Mouse (Mus musculus): ENCODE measurements around the gene Cisd3. TPM values are rescaled to one million over a fixed set of nuclear protein-coding genes. Genes with fewer than 3 reads are reported as not detected.

Gene Cisd3
- polyA plus RNA-seq, 1 experiment from 2014 or later = 14.8 TPM

DNA sequence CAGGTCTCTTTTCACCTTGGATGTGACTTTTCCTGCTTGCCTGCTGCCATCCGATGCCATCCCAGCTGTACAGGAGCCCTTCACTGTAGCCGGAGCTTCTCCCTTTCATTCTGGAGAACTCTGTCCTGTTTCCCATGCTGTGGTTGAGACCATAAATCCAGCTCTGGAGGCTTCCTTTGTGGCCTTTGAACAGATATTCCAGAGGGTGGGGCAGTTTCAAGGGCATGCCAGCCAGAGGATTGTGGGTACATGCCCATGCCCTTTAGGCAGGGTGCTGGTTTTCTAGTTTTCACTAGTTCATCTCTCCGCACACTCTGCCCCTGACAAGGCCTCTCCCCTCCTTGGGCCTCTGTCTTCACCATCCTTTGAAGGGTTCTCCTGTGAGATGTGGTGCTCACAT is 1.4 kb downstream of the Cisd3 start:
- Histone ChIP-seq H3K9ac (ENCODE audit: low read depth, low read length) (no peak overlapping the region), H3K36me3 (ENCODE audit: control insufficient read depth, insufficient read depth, low read length) (peaks cover 10% of the 10 kb centered on the region), H3K4me2 (replicated peaks; ENCODE audit: low read depth, low read length) (no peak overlapping the region), H3K9me3 (ENCODE audit: control insufficient read depth, low read length) (no peaks in the 10 kb centered on the region), H3K27ac (ENCODE audit: low read depth, low read length) (no peak overlapping the region), H3K4me3 (ENCODE audit: low read depth, low read length) (no peak overlapping the region), H3K27me3 (ENCODE audit: control insufficient read depth, insufficient read depth, low read length) (no peaks in the 10 kb centered on the region), H3K4me1 (replicated peaks; ENCODE audit: control insufficient read depth, insufficient read depth, low read length) (0 out of 2 replicates have a peak, but pooled peaks cover 3% of the 10 kb centered on the region)
- 84% methylated on average over 3 of the region's 3 CpGs for WGBS
- ATAC-seq (ENCODE audit: low FRiP score) = no peak
- DNase-seq (ENCODE audit: low spot score) = no peak

DNA sequence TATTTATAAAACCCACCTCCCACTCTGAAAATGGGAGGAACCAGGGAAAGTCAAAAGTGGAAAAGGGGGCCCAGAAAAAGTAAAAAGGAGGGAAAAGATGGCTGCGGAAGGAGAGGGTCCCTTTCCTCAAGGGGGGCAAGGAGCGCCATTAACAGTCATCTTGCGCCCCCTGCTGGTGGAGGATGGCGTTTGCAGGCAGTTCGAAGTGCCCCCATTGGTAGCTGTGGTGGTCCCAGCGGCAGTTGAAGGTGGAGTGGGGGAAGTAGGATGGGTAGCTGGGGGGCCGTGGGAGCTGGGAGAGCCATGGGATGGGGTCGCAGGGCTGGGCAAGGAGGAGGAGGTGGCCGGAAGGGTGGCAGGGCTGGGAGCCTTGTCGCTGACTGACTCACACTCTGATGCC is 4.2 kb downstream of the Cisd3 start:
- DNase-seq (ENCODE audit: low spot score) (peak; percentile 91), ATAC-seq (ENCODE audit: low FRiP score) (no peak)
- no peak overlapping the region for H3K27ac ChIP-seq (ENCODE audit: low read depth, low read length)
- H3K27me3 ChIP-seq (ENCODE audit: control insufficient read depth, insufficient read depth, low read length) = no peaks in the 10 kb centered on the region
- WGBS = 40% methylated on average over 10 of the region's 10 CpGs
- H3K9ac ChIP-seq (ENCODE audit: low read depth, low read length) = no peak overlapping the region
- 0 out of 2 replicates have a peak, but pooled peaks cover 3% of the 10 kb centered on the region for H3K4me1 ChIP-seq (replicated peaks; ENCODE audit: control insufficient read depth, insufficient read depth, low read length)
- no peaks in the 10 kb centered on the region for H3K9me3 ChIP-seq (ENCODE audit: control insufficient read depth, low read length)
- H3K36me3 ChIP-seq (ENCODE audit: control insufficient read depth, insufficient read depth, low read length) = peaks cover 11% of the 10 kb centered on the region
- H3K4me3 ChIP-seq (ENCODE audit: low read depth, low read length) = no peak overlapping the region
- H3K4me2 ChIP-seq (replicated peaks; ENCODE audit: low read depth, low read length) = no peak overlapping the region

DNA sequence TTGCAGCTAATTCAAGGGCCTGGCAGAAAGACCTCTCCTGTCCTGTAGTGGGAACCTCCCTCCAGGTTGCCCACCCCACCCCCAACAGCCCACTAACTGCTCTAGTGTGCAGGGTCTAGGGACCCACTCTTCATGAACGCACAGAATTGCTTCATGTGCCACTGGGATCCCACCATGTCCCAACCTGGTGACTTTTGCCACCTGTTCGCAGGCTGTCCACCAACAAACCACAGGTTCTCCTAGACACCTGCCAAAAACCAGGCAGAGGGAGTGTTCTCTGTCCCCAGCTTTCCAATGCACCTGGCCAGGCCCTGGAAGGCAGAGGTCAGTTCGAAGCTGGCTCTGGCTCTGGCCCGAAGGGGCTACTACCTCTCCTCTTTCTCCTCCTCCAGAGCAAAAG is 8.8 kb downstream of the Cisd3 start:
- peaks cover 17% of the 10 kb centered on the region for H3K4me1 ChIP-seq (replicated peaks; ENCODE audit: control insufficient read depth, insufficient read depth, low read length)
- no peak overlapping the region for H3K4me3 ChIP-seq (ENCODE audit: low read depth, low read length)

DNA sequence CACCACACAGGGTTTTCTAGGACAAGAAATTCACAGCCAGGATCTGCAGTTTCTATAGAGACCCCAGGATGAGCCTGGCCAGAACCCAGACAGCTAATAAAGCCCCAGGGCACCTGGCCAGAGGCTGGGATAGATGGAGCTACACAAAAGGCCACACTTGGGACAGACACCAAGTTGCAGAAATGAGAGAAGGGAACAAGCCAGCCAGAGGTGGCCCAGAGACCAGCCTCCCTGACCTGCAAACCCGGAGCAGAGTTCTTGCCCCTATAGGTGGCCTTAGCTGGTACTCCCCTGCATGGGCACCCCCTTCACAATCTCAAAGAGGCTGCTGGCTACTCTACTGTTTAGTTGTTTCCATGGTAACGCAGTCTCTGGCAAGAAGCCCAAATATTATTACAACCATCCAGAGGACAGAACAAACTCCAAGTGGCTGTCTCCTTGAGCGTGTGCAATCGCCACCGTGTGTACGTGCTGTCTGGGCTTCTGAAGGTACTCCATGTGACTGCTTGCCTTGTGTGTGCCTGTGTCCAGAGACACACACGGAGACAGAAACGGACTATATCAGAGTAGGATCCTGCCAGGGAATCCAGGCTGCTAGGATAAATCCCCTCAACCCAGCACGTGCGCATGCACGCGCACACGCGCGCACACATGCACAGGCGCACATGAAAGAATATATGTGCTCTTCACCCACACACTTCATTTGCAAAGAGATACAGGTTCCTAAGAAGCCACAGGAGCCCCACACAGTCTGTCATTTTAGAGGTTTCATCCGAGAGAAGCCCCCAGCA is 9.5 kb downstream of the Cisd3 start:
- Histone ChIP-seq H3K27me3 (ENCODE audit: control insufficient read depth, insufficient read depth, low read length) (no peaks in the 10 kb centered on the region), H3K9ac (ENCODE audit: low read depth, low read length) (0 out of 2 replicates have a peak overlapping the region, but pooled peaks have one; percentile 34), H3K36me3 (ENCODE audit: control insufficient read depth, insufficient read depth, low read length) (peaks cover 11% of the 10 kb centered on the region), H3K4me3 (ENCODE audit: low read depth, low read length) (no peak overlapping the region; the same call in 1 of the 2 replicates), H3K4me1 (replicated peaks; ENCODE audit: control insufficient read depth, insufficient read depth, low read length) (peaks cover 17% of the 10 kb centered on the region), H3K27ac (ENCODE audit: low read depth, low read length) (peak overlapping the region; percentile 45; the same call in 1 of the 2 replicates), H3K4me2 (replicated peaks; ENCODE audit: low read depth, low read length) (peak overlapping the region; percentile 3; the same call in 1 of the 2 replicates), H3K9me3 (ENCODE audit: control insufficient read depth, low read length) (no peaks in the 10 kb centered on the region)
- DNase-seq (ENCODE audit: low spot score) = peak; percentile 48
- 68% methylated on average over 17 of the region's 17 CpGs for WGBS
- ATAC-seq (ENCODE audit: low FRiP score) = no peak

More for the DNA sequence above, 8.8 kb downstream of the Cisd3 start:
- WGBS = 87% methylated on average over 4 of the region's 4 CpGs
- no peaks in the 10 kb centered on the region for H3K9me3 ChIP-seq (ENCODE audit: control insufficient read depth, low read length)
- no peaks in the 10 kb centered on the region for H3K27me3 ChIP-seq (ENCODE audit: control insufficient read depth, insufficient read depth, low read length)
- peaks cover 11% of the 10 kb centered on the region for H3K36me3 ChIP-seq (ENCODE audit: control insufficient read depth, insufficient read depth, low read length)
- H3K4me2 ChIP-seq (replicated peaks; ENCODE audit: low read depth, low read length) = no peak overlapping the region
- H3K27ac ChIP-seq (ENCODE audit: low read depth, low read length) = no peak overlapping the region
- ATAC-seq (ENCODE audit: low FRiP score) (no peak), DNase-seq (ENCODE audit: low spot score) (no peak)
- no peak overlapping the region for H3K9ac ChIP-seq (ENCODE audit: low read depth, low read length)

DNA sequence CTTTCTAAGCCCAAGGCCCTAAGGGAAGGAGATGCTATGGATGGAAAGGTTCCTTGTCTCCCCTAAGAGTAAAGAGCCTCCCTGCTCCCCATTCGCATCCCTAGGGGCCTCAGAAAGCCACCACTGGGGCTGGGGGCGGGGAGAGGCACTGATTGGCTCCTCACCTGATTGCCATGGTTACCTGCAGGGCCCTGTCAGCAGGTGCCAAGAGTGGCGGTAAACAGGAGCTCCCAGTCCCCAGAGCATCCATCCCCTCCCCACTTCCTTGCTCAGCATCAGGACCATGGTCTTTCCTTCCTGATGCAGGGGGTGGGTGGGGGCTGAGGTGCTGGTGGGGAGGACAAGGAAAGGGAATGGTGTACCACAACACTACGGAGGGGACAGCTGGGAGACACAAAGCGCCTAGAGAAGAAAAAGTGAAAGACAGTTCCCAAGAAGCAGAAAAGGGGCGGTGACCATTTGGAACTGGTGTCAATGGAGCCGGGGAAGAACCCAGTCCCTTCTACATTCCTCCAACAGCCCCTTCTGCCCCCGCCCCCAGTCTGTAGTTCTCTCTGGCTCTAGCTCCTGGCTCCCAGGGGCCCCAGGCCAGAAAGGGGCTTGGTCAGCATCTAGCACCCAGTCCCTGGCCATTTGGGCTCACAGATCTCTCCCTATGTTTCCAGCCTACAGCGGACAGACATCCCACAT is 10.2 kb downstream of the Cisd3 start:
- Histone ChIP-seq H3K9ac (ENCODE audit: low read depth, low read length) (peak overlapping the region; percentile 34; the same call in 1 of the 2 replicates), H3K4me1 (replicated peaks; ENCODE audit: control insufficient read depth, insufficient read depth, low read length) (peaks cover 17% of the 10 kb centered on the region), H3K36me3 (ENCODE audit: control insufficient read depth, insufficient read depth, low read length) (peaks cover 8% of the 10 kb centered on the region), H3K27ac (ENCODE audit: low read depth, low read length) (peak overlapping the region; percentile 45; the same call in 1 of the 2 replicates), H3K27me3 (ENCODE audit: control insufficient read depth, insufficient read depth, low read length) (no peaks in the 10 kb centered on the region), H3K4me3 (ENCODE audit: low read depth, low read length) (peak overlapping the region; percentile 8; the same call in 1 of the 2 replicates), H3K9me3 (ENCODE audit: control insufficient read depth, low read length) (no peaks in the 10 kb centered on the region), H3K4me2 (replicated peaks; ENCODE audit: low read depth, low read length) (peak overlapping the region; percentile 23)
- DNase-seq (ENCODE audit: low spot score) = no peak
- ATAC-seq (ENCODE audit: low FRiP score) = no peak
- WGBS = 28% methylated on average over 9 of the region's 9 CpGs

DNA sequence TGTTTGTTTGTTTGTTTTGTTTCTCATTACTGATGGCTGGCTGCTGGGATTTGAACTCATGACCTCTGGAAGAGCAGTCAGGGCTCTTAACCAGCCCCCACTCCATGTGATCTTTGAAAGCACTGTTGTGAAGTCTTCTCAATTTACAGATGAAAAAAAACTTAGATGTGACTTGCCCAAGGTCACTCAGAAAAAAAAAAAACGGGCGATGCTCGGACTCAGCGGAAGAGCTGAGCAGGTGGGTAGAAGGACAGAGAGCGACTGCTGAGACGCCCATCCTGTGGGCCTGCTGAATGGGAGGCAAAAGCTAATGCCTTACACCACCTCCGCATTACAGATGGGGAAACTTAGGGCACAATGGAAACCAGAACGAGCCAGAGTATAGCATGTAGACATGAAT is 11.0 kb downstream of the Cisd3 start:
- ATAC-seq (ENCODE audit: low FRiP score) (no peak), DNase-seq (ENCODE audit: low spot score) (no peak)
- WGBS = 76% methylated on average over 8 of the region's 8 CpGs
- Histone ChIP-seq H3K4me1 (replicated peaks; ENCODE audit: control insufficient read depth, insufficient read depth, low read length) (peaks cover 22% of the 10 kb centered on the region), H3K36me3 (ENCODE audit: control insufficient read depth, insufficient read depth, low read length) (peaks cover 4% of the 10 kb centered on the region; the same call in 1 of the 2 replicates), H3K27me3 (ENCODE audit: control insufficient read depth, insufficient read depth, low read length) (no peaks in the 10 kb centered on the region), H3K4me3 (ENCODE audit: low read depth, low read length) (no peak overlapping the region), H3K9ac (ENCODE audit: low read depth, low read length) (no peak overlapping the region), H3K27ac (ENCODE audit: low read depth, low read length) (no peak overlapping the region), H3K9me3 (ENCODE audit: control insufficient read depth, low read length) (no peaks in the 10 kb centered on the region), H3K4me2 (replicated peaks; ENCODE audit: low read depth, low read length) (no peak overlapping the region)

DNA sequence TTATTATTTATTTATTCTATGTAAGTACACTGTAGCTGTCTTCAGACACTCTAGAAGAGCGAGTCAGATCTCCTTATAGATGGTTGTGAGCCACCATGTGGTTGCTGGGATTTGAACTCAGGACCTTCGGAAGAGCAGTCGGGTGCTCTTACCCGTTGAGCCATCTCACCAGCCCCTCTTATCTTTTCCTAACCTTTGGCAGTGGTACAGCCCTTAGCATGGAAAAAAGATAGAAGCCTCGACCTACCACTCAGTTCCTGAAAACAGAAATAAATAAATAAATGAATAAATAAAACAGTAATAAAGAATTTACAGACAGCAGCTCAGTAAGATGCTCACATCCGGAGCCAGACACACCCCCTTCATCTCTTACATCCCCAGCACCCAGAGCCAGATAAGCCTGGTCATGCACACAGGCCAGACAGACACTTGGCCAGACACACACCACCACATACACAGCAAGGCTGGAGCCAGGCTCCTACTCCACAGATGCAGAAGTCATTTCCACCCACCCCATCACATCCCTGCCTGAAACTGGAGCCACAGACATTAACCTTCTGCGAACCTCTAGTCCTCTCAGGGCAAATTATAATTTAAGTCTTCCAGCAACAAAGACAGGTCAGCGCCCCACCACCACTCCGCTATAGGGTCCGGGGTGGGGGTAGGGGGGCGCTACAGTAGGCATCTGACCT is 11.7 kb downstream of the Cisd3 start:
- peak overlapping the region; percentile 98 for H3K27ac ChIP-seq (ENCODE audit: low read depth, low read length)
- DNase-seq (ENCODE audit: low spot score) (no peak), ATAC-seq (ENCODE audit: low FRiP score) (no peak)
- H3K4me1 ChIP-seq (replicated peaks; ENCODE audit: control insufficient read depth, insufficient read depth, low read length) = peaks cover 22% of the 10 kb centered on the region
- no peaks in the 10 kb centered on the region for H3K9me3 ChIP-seq (ENCODE audit: control insufficient read depth, low read length)
- peaks cover 4% of the 10 kb centered on the region; the same call in 1 of the 2 replicates for H3K36me3 ChIP-seq (ENCODE audit: control insufficient read depth, insufficient read depth, low read length)
- WGBS = 61% methylated on average over 11 of the region's 11 CpGs
- peak overlapping the region; percentile 97; the same call in 1 of the 2 replicates for H3K9ac ChIP-seq (ENCODE audit: low read depth, low read length)
- no peaks in the 10 kb centered on the region for H3K27me3 ChIP-seq (ENCODE audit: control insufficient read depth, insufficient read depth, low read length)
- H3K4me3 ChIP-seq (ENCODE audit: low read depth, low read length) = peak overlapping the region; percentile 89
- peak overlapping the region; percentile 96 for H3K4me2 ChIP-seq (replicated peaks; ENCODE audit: low read depth, low read length)

DNA sequence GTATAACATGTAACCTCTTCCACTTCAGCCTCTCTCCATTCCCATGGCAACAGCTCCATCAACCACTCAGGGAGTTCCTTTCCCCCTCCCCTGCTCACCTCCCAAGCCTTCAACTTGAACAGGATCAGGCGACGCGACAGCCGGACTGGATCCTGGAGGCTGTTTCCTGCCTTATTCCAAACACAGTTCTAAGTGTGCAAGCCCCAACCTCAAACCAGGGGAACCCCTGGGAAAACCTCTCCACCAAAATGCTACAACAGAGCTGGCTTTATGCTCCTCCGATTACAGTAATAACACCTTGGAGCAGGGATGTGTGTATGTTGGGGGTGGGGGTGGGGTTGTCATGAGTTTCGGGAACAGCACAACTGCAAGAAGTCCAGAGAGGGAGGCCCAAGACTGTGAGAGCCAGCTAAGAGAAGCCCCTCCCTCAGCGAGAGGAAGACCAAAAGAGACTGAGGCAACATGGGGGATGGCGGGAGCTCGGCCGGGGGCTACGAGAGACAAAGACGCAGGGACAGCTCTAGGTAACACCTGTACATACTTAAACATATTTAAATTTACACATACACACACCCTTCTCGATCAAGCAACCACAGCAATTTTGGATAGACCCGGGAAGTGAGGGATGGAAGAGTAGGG is 12.4 kb downstream of the Cisd3 start:
- peaks cover 22% of the 10 kb centered on the region for H3K4me1 ChIP-seq (replicated peaks; ENCODE audit: control insufficient read depth, insufficient read depth, low read length)
- DNase-seq (ENCODE audit: low spot score) (peak; percentile 55), ATAC-seq (ENCODE audit: low FRiP score) (no peak)
- peak overlapping the region; percentile 98 for H3K27ac ChIP-seq (ENCODE audit: low read depth, low read length)
- no peaks in the 10 kb centered on the region for H3K36me3 ChIP-seq (ENCODE audit: control insufficient read depth, insufficient read depth, low read length)
- H3K9ac ChIP-seq (ENCODE audit: low read depth, low read length) = peak overlapping the region; percentile 97
- peak overlapping the region; percentile 96 for H3K4me2 ChIP-seq (replicated peaks; ENCODE audit: low read depth, low read length)
- peak overlapping the region; percentile 89 for H3K4me3 ChIP-seq (ENCODE audit: low read depth, low read length)
- WGBS = 2% methylated on average over 14 of the region's 14 CpGs
- H3K27me3 ChIP-seq (ENCODE audit: control insufficient read depth, insufficient read depth, low read length) = no peaks in the 10 kb centered on the region
- no peaks in the 10 kb centered on the region for H3K9me3 ChIP-seq (ENCODE audit: control insufficient read depth, low read length)
